Mouse (Mus musculus) hindbrain, postnatal 0 days (tissue): ENCODE measurements at regions not wholly inside any gene's neighbourhood (a gene's known extent, or its start where the extent isn't known, plus 50 kb on each side); places are given as distances from the start of the nearest gene placed in this dataset.

Experiments
- ATAC-seq: fragments of 200-750 bp; cut with Nextera tagmentation; 2 replicates; pipeline ENCODE4 v1.8.0; 2017; ENCODE audit warnings: mild to moderate bottlenecking, moderate TSS enrichment, moderate library complexity
- DNase-seq: peaks from one replicate; pipeline ENCODE4 v3.0.0-alpha.2; 2015; ENCODE audit warnings: low spot score
- H3K27ac ChIP-seq: fragments of 300-500 bp; sonication (generic); 2 replicates; pipeline ENCODE4 v1.5.1; 2014; ENCODE audit warnings: mild to moderate bottlenecking
- H3K27me3 ChIP-seq: fragments of 300-500 bp; sonication (generic); 2 replicates; pipeline ENCODE4 v1.6.1; 2014; ENCODE audit warnings: low read length, mixed read lengths; ENCODE audit not compliant: insufficient read depth
- H3K36me3 ChIP-seq: fragments of 300-500 bp; sonication (generic); 2 replicates; pipeline ENCODE4 v1.6.1; 2014; ENCODE audit warnings: low read length, mixed read lengths; ENCODE audit not compliant: insufficient read depth
- H3K4me1 ChIP-seq: fragments of 300-500 bp; sonication (generic); 2 replicates; pipeline ENCODE4 v1.6.1; 2014; ENCODE audit warnings: antibody characterized with exemption, low read length, mixed read lengths; ENCODE audit not compliant: insufficient read depth
- H3K4me2 ChIP-seq: fragments of 300-500 bp; sonication (generic); 2 replicates; pipeline ENCODE4 v1.6.1; 2014; ENCODE audit warnings: low read depth, mild to moderate bottlenecking, low read length, moderate library complexity, mixed read lengths
- H3K4me3 ChIP-seq: fragments of 300-500 bp; sonication (generic); 2 replicates; pipeline ENCODE4 v1.5.1; 2014; ENCODE audit warnings: low read length
- H3K9ac ChIP-seq: fragments of 300-500 bp; sonication (generic); replicated peaks from 2 replicates; pipeline ENCODE4 v1.6.1; 2014; ENCODE audit warnings: mild to moderate bottlenecking, low read length, moderate library complexity, mixed read lengths
- H3K9me3 ChIP-seq: fragments of 300-500 bp; sonication (generic); 2 replicates; pipeline ENCODE4 v1.6.1; 2016; ENCODE audit warnings: low read length, mixed read lengths
- CTCF ChIP-seq: IDR thresholded peaks from 2 replicates; pipeline ENCODE4 v1.5.1; 2016; ENCODE audit warnings: antibody characterized with exemption, control low read depth, low read depth
- WGBS: fragments of 180-500 bp; shearing (Covaris S2); extraction: QIAGEN DNeasy Blood & Tissue Kit; methylation state at CpG from one replicate; pipeline ENCODE4 v1.1.7; 2014; 5-methylcytosine and 5-hydroxymethylcytosine counted together

GRCm38 (mm10) chr17:83902523-83902922 is 54.8 kb upstream of the Haao start:
- H3K27ac ChIP-seq, result no peak overlapping the region
- ATAC-seq (no peak), DNase-seq (no peak)
- WGBS, result 87% methylated on average over 3 of the region's 3 CpGs
- H3K4me2 ChIP-seq, result no peak overlapping the region
- no peaks in the 10 kb centered on the region for H3K4me1 ChIP-seq
- H3K9ac ChIP-seq, result no peak overlapping the region
- no peaks in the 10 kb centered on the region for H3K9me3 ChIP-seq
- H3K36me3 ChIP-seq, result no peaks in the 10 kb centered on the region
- TF ChIP-seq CTCF, result no peak
- no peaks in the 10 kb centered on the region for H3K27me3 ChIP-seq
- H3K4me3 ChIP-seq, result no peak overlapping the region

DNA sequence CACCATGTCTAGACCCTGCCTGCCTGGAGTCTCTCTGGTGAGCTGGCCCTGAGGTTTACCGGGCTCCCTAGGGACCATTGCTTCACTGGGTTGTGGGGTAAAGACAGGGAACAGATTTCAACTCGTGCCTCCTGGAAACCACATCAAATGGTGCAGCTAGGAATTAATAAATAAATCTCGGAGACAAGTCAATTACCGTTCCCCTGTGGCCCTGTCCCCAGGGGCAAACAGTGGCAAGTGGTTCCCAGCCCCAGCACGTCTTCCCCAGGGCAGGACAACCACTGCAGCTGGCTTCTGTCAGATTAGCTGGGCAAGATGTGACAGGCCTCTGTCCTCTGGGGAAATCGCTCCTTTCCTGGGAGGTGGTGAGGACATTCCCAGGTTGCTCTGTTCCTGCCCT is 54.3 kb upstream of the Haao start:
- no peak overlapping the region for H3K4me3 ChIP-seq
- 53% methylated on average over 6 of the region's 6 CpGs for WGBS
- no peak for ATAC-seq

GRCm38 (mm10) chr17:83899588-83900152 is 51.9 kb upstream of the Haao start:
- DNase-seq (no peak), ATAC-seq (no peak)
- no peaks in the 10 kb centered on the region for H3K4me1 ChIP-seq
- no peaks in the 10 kb centered on the region for H3K36me3 ChIP-seq
- no peak for TF ChIP-seq CTCF
- H3K27me3 ChIP-seq, result no peaks in the 10 kb centered on the region
- H3K9me3 ChIP-seq, result no peaks in the 10 kb centered on the region
- H3K27ac ChIP-seq, result no peak overlapping the region
- no peak overlapping the region for H3K4me2 ChIP-seq
- no peak overlapping the region for H3K4me3 ChIP-seq
- WGBS, result 83% methylated on average over 7 of the region's 7 CpGs
- H3K9ac ChIP-seq, result no peak overlapping the region

More for the DNA sequence above, 54.3 kb upstream of the Haao start:
- H3K4me1 ChIP-seq, result no peaks in the 10 kb centered on the region
- no peak overlapping the region for H3K9ac ChIP-seq
- H3K9me3 ChIP-seq, result no peaks in the 10 kb centered on the region
- TF ChIP-seq CTCF, result no peak
- no peak for DNase-seq
- H3K27me3 ChIP-seq, result no peaks in the 10 kb centered on the region
- no peak overlapping the region for H3K4me2 ChIP-seq
- no peak overlapping the region for H3K27ac ChIP-seq
- no peaks in the 10 kb centered on the region for H3K36me3 ChIP-seq

DNA sequence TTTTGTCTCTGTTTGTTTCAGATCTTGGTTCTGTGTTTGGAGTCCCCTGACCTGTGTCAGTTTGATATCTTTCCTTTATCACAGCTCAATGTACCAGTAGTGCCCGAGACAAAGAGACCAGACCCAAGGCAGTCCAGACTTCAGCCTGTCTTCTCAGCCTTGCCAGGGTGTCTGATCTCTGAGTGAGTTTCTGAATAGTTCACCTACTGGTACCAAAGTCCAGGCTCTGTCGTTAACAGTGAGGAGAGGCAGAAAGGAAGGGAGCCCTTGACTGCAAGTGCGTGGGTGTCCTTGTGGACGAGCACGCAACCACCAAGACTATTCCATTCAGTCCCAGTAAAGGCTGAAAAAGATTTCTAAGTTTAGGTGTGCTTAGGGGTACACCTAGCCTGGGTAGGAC is 50.8 kb upstream of the Haao start:
- Histone ChIP-seq H3K9me3 (no peaks in the 10 kb centered on the region), H3K27ac (no peak overlapping the region), H3K4me2 (no peak overlapping the region), H3K27me3 (no peaks in the 10 kb centered on the region), H3K9ac (no peak overlapping the region), H3K36me3 (no peaks in the 10 kb centered on the region), H3K4me1 (no peaks in the 10 kb centered on the region), H3K4me3 (no peak overlapping the region)
- 84% methylated on average over 5 of the region's 5 CpGs for WGBS
- TF ChIP-seq CTCF, result no peak
- ATAC-seq (no peak), DNase-seq (no peak)
